Mouse (Mus musculus): ENCODE data around the gene Spire2. TPM values are rescaled to one million over a fixed set of nuclear protein-coding genes. Genes with fewer than 3 reads are reported as not detected.

Spire2 gene
- polyA plus RNA-seq, 1 experiment from 2014 or later: 5.4 TPM

DNA sequence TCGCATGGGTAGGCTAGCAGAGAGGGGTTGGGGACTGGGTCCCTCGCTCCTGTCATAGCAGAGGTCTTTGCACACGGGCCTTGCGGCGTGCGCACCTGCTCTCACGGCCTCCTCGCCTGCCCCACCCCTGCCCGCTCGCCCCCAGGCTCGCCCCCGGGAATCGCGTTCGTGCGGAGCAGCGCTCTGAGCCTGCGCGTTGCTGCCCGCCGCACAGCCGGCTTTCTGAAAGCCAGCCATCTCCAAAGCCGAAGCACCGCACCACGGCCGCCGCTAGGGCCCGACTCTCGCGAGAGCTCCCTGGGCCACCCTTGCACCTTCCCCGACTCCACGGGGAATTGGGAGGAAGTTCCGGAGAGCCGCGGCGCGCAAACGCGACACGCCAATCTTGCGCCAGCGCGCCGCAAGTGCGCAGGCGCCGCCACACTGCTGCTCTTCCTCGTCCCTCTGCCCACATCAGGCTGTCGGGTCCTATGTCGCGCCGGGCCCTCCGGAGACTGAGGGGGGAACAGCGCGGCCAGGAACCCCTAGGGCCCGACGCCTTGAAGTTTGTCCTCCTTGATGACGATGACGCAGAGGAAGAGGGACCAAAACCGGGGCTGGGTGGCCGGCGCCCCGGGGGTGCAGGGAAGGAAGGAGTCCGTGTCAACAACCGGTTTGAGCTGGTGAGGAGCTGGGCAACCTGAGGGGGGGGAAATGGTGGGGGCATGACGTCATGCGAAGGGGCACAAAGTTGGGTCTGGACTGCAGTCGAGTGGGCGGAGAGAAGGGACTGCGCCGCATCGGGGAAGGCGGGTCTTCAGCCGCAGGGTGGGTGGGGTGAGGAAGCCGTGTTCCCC, 41.1 kb downstream of the Spire2 start, which contains the start of gene Tcf25:
Gene Tcf25 (plus strand): TSS at position 351 of the 836 bp plus-strand sequence.
- Histone ChIP-seq H3K4me3 (ENCODE audit: low read length) (peak within 1 kb of the TSS; percentile 95), H3K27ac (ENCODE audit: low read length) (peak within 1 kb of the TSS; percentile 99), H3K4me1 (ENCODE audit: insufficient read depth, low read length) (peaks cover 10% of the 10 kb centered on the region), H3K9me3 (ENCODE audit: low read length) (no peaks in the 10 kb centered on the region), H3K27me3 (ENCODE audit: insufficient read depth, low read length) (no peaks in the 10 kb centered on the region), H3K36me3 (ENCODE audit: insufficient read depth, low read length) (0 out of 2 replicates have a peak, but pooled peaks cover 8% of the 10 kb centered on the region), H3K4me2 (replicated peaks; ENCODE audit: low read depth, low read length) (peak within 1 kb of the TSS; percentile 86), H3K9ac (replicated peaks; ENCODE audit: low read length) (peak within 1 kb of the TSS; percentile 96)
- peak; percentile 91 for ATAC-seq (ENCODE audit: low FRiP score, low TSS enrichment)
- under 1% methylated on average over 71 of the region's 75 CpGs for WGBS

DNA sequence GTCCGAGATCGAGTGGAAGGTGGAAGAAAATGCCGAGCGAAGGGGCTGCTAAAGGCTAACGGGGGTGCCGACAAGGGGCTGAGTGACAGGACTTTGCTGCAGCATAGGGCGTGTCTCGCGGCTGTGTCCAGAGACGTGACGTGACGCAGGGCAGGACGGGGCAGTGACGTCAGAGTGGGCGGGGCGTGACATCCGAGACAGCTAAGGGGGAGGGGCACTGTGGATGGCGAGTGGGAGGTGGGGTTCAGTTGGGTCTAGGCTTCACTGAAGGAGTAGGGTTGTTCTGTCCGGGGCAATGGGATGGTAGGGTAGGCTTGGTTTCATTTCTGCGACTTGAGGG, 41.7 kb downstream of the Spire2 start:
- peak overlapping the region; percentile 96 for H3K9ac ChIP-seq (replicated peaks; ENCODE audit: low read length)
- WGBS: 1% methylated on average over 20 of the region's 20 CpGs
- H3K27me3 ChIP-seq (ENCODE audit: insufficient read depth, low read length): no peaks in the 10 kb centered on the region

DNA sequence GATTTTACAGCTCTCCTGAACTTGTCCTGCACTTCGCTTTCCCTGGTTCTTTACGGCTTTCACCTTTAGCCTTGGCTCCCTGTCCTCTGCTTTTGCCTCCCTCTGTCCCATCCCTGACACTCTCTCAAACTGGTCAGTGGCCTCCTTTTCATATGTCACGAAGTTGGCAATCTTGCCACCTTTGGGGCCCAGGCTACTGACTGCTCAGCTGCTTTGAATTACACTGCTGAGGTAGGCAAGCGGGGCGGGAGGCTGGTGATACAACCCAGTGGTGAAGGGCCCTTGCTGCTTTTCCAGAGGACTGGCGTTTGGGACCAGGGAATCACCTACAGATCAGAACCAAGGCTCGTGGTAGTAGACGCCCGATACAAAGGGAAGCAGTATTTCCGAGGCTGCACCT, 43.2 kb downstream of the Spire2 start:
- H3K27ac ChIP-seq (ENCODE audit: low read length): no peak overlapping the region
- ATAC-seq (ENCODE audit: low FRiP score, low TSS enrichment): no peak
- H3K4me3 ChIP-seq (ENCODE audit: low read length): no peak overlapping the region
- H3K27me3 ChIP-seq (ENCODE audit: insufficient read depth, low read length): no peaks in the 10 kb centered on the region
- WGBS: 85% methylated on average over 10 of the region's 10 CpGs
- no peaks in the 10 kb centered on the region for H3K9me3 ChIP-seq (ENCODE audit: low read length)
- H3K4me2 ChIP-seq (replicated peaks; ENCODE audit: low read depth, low read length): no peak overlapping the region
- no peak overlapping the region for H3K9ac ChIP-seq (replicated peaks; ENCODE audit: low read length)
- H3K36me3 ChIP-seq (ENCODE audit: insufficient read depth, low read length): 0 out of 2 replicates have a peak, but pooled peaks cover 8% of the 10 kb centered on the region
- H3K4me1 ChIP-seq (ENCODE audit: insufficient read depth, low read length): peaks cover 10% of the 10 kb centered on the region

More for the DNA sequence above, 41.7 kb downstream of the Spire2 start:
- ATAC-seq (ENCODE audit: low FRiP score, low TSS enrichment): peak; percentile 80
- Histone ChIP-seq H3K27ac (ENCODE audit: low read length) (peak overlapping the region; percentile 99), H3K9me3 (ENCODE audit: low read length) (no peaks in the 10 kb centered on the region), H3K4me1 (ENCODE audit: insufficient read depth, low read length) (peaks cover 10% of the 10 kb centered on the region), H3K4me2 (replicated peaks; ENCODE audit: low read depth, low read length) (peak overlapping the region; percentile 86), H3K4me3 (ENCODE audit: low read length) (peak overlapping the region; percentile 95), H3K36me3 (ENCODE audit: insufficient read depth, low read length) (0 out of 2 replicates have a peak, but pooled peaks cover 8% of the 10 kb centered on the region)

DNA sequence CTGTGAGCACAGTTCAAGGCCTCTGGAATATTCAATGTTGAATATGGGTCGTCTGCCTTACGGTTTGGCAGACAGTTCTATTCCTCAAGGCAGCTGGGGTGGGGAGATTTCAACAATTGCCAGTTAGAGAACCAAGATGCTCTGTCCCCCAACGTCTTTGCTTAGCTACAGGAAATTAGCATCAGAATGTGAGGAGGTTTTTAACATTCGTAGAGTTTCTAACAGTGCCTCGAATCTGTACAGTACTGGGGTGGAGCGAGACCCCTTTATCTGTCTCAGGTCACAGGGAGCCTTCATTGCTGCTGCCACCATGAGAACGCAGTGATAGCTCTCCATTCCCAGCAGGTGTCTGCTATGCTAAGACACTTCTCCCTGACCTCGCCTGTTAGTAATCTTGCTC, 43.6 kb downstream of the Spire2 start:
- H3K4me2 ChIP-seq (replicated peaks; ENCODE audit: low read depth, low read length): no peak overlapping the region
- H3K27ac ChIP-seq (ENCODE audit: low read length): no peak overlapping the region
- no peaks in the 10 kb centered on the region for H3K27me3 ChIP-seq (ENCODE audit: insufficient read depth, low read length)
- H3K4me1 ChIP-seq (ENCODE audit: insufficient read depth, low read length): peaks cover 10% of the 10 kb centered on the region
- no peak overlapping the region for H3K4me3 ChIP-seq (ENCODE audit: low read length)
- no peaks in the 10 kb centered on the region for H3K9me3 ChIP-seq (ENCODE audit: low read length)
- no peak overlapping the region for H3K9ac ChIP-seq (replicated peaks; ENCODE audit: low read length)
- 0 out of 2 replicates have a peak, but pooled peaks cover 8% of the 10 kb centered on the region for H3K36me3 ChIP-seq (ENCODE audit: insufficient read depth, low read length)
- ATAC-seq (ENCODE audit: low FRiP score, low TSS enrichment): no peak
- 75% methylated on average over 8 of the region's 8 CpGs for WGBS

DNA sequence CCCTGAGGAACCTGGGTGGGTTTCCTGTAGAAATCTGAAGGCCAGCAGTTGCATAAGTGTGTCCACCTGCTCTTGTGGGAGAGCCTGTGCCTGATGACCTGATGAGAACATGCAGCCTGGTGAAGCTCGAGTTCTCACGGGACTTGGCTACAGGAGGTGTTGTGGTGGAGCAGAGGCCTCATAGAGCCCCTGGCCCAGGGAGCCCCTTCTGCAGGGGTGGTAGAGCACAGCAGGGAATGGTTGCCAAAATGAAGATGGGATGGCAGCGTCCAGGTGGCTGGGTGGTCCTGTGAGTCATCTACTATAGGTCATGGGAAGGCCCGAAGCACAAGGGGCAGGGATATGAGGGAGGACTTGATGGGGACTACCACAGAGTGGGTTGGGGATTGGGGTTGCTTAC, 49.2 kb downstream of the Spire2 start:
- Histone ChIP-seq H3K4me1 (ENCODE audit: insufficient read depth, low read length) (no peaks in the 10 kb centered on the region), H3K9ac (replicated peaks; ENCODE audit: low read length) (no peak overlapping the region), H3K9me3 (ENCODE audit: low read length) (no peaks in the 10 kb centered on the region), H3K4me2 (replicated peaks; ENCODE audit: low read depth, low read length) (no peak overlapping the region), H3K27ac (ENCODE audit: low read length) (no peak overlapping the region), H3K4me3 (ENCODE audit: low read length) (no peak overlapping the region), H3K27me3 (ENCODE audit: insufficient read depth, low read length) (no peaks in the 10 kb centered on the region), H3K36me3 (ENCODE audit: insufficient read depth, low read length) (peaks cover 45% of the 10 kb centered on the region)
- no peak for ATAC-seq (ENCODE audit: low FRiP score, low TSS enrichment)
- 93% methylated on average over 4 of the region's 4 CpGs for WGBS

DNA sequence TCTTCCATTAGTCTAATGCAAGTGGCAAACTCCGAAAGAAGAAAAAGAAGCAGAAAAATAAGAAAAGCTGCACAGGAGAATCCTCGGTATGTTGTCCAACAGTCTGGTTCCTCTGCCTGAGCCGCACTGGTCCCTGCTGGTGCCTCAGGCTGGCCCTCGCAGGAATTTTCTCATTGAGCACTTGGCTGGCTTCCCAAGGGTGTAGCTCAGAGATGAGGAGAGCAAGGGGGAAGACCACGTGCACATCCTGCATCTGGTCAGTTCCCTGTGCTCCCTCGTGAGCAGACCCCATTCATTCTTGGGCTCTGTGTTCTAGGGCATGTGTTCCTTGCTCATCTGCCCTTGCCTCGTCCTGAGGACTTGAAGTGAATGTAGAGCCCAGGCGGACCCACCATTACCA, 50.0 kb downstream of the Spire2 start:
- WGBS: 91% methylated on average over 8 of the region's 8 CpGs
- no peak overlapping the region for H3K9ac ChIP-seq (replicated peaks; ENCODE audit: low read length)
- H3K9me3 ChIP-seq (ENCODE audit: low read length): no peaks in the 10 kb centered on the region
- no peak overlapping the region for H3K4me2 ChIP-seq (replicated peaks; ENCODE audit: low read depth, low read length)
- H3K4me1 ChIP-seq (ENCODE audit: insufficient read depth, low read length): no peaks in the 10 kb centered on the region
- H3K36me3 ChIP-seq (ENCODE audit: insufficient read depth, low read length): peaks cover 46% of the 10 kb centered on the region
- H3K27ac ChIP-seq (ENCODE audit: low read length): no peak overlapping the region
- ATAC-seq (ENCODE audit: low FRiP score, low TSS enrichment): no peak
- no peak overlapping the region for H3K4me3 ChIP-seq (ENCODE audit: low read length)
- H3K27me3 ChIP-seq (ENCODE audit: insufficient read depth, low read length): no peaks in the 10 kb centered on the region

DNA sequence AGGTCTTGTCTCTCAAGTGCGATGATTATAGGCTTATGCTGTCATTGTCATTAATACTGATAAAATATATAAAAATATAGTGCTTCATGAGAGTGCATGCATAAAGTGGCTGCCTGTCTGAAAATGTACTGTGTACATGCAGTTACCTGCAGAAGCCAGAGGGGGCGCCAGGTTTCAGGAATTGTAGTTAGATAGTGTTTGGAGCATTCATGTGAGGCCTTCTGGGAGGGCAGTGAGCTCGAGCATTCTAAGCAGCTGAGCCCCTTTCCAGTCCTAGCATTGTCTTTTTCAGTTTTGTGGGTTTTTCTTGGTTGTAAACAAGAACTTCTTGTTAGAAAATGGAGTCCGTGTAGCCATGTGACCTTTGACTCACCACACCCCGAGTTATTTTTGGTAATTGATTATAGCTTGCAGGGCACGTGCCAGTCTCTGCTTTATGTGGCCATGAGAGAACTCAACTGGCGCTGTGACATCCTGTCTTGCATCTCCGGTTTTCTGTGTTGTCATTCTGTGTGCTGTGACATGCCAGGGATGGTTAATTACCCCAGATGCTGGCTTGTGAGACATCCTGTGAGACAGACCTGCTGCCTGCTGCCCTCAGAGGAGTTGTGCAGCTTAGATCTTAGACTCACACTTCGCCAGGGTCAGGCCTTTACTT, 52.5 kb downstream of the Spire2 start:
- ATAC-seq (ENCODE audit: low FRiP score, low TSS enrichment): no peak

DNA sequence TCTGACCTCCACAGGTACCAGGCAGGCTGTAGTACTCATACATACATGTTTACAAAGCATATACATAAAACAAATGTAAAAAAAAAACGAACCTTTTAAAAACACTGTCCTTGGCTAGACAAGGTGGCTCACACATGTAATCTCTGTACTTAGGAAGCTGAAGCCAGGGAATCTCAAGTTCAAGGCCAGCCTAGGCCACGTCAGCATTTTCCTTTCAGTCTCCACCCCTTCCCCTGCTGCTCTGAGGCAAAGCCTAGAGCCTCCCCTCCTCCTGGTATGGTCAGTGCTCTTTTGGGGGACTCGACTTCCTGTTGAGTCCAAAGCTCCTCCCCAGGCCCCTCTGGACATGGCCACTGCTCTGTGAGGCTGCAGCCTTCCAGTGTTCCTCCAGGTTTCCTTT, 54.5 kb downstream of the Spire2 start:
- WGBS: 71% methylated on average over 3 of the region's 3 CpGs

More for the DNA sequence above, 52.5 kb downstream of the Spire2 start:
- Histone ChIP-seq H3K4me1 (ENCODE audit: insufficient read depth, low read length) (no peaks in the 10 kb centered on the region), H3K36me3 (ENCODE audit: insufficient read depth, low read length) (peaks cover 67% of the 10 kb centered on the region), H3K27ac (ENCODE audit: low read length) (no peak overlapping the region), H3K4me3 (ENCODE audit: low read length) (no peak overlapping the region), H3K4me2 (replicated peaks; ENCODE audit: low read depth, low read length) (no peak overlapping the region), H3K27me3 (ENCODE audit: insufficient read depth, low read length) (no peaks in the 10 kb centered on the region), H3K9me3 (ENCODE audit: low read length) (no peaks in the 10 kb centered on the region), H3K9ac (replicated peaks; ENCODE audit: low read length) (no peak overlapping the region)
- WGBS: 70% methylated on average over 9 of the region's 9 CpGs

DNA sequence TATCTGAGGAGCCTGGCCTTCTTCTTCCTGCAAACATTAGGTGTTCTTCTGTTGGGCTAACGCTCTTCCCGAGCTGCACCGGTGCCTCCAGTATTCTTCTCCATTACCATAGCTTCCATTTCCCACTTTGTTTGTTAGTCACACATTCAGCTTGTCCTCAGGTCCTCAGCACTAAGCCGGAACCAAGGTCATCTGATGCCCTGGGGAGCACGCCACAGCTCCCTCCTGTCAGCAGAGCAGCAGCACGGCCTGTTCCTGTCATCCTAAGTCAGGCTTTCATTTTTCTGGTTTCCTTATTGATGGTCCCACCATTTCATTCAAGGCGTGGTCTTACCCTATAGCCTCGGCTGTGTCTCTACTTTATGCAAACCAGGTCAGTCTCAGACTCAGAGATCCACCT, 55.3 kb downstream of the Spire2 start:
- Histone ChIP-seq H3K9ac (replicated peaks; ENCODE audit: low read length) (no peak overlapping the region), H3K4me3 (ENCODE audit: low read length) (no peak overlapping the region), H3K9me3 (ENCODE audit: low read length) (no peaks in the 10 kb centered on the region), H3K27me3 (ENCODE audit: insufficient read depth, low read length) (no peaks in the 10 kb centered on the region), H3K36me3 (ENCODE audit: insufficient read depth, low read length) (peaks cover 80% of the 10 kb centered on the region), H3K4me2 (replicated peaks; ENCODE audit: low read depth, low read length) (no peak overlapping the region), H3K27ac (ENCODE audit: low read length) (no peak overlapping the region), H3K4me1 (ENCODE audit: insufficient read depth, low read length) (no peaks in the 10 kb centered on the region)
- WGBS: 91% methylated on average over 8 of the region's 8 CpGs
- ATAC-seq (ENCODE audit: low FRiP score, low TSS enrichment): no peak

More for the DNA sequence above, 54.5 kb downstream of the Spire2 start:
- no peaks in the 10 kb centered on the region for H3K4me1 ChIP-seq (ENCODE audit: insufficient read depth, low read length)
- H3K4me2 ChIP-seq (replicated peaks; ENCODE audit: low read depth, low read length): no peak overlapping the region
- H3K27me3 ChIP-seq (ENCODE audit: insufficient read depth, low read length): no peaks in the 10 kb centered on the region
- no peaks in the 10 kb centered on the region for H3K9me3 ChIP-seq (ENCODE audit: low read length)
- no peak for ATAC-seq (ENCODE audit: low FRiP score, low TSS enrichment)
- H3K4me3 ChIP-seq (ENCODE audit: low read length): no peak overlapping the region
- no peak overlapping the region for H3K27ac ChIP-seq (ENCODE audit: low read length)
- H3K9ac ChIP-seq (replicated peaks; ENCODE audit: low read length): no peak overlapping the region
- peaks cover 79% of the 10 kb centered on the region for H3K36me3 ChIP-seq (ENCODE audit: insufficient read depth, low read length)

DNA sequence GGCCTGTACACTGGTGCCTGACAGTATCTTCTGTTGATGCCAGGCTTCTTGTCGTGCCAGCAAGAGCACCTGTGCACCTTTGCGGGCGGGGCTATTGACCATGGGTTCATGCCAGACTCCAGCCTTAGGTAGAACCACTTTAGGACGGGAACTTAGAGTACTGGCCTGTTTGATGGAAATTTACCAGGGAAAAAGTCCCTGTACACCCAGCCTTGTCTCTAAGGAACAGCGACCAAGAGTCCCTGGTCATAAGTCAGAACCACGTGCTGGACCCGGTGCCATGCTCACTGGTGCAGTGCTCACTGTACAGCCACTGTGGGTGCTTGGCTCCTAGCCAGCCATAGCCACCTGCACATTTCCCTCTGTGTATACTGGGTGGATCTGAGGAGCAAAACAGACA, 56.5 kb downstream of the Spire2 start:
- no peak; the same call in 1 of the 2 replicates for ATAC-seq (ENCODE audit: low FRiP score, low TSS enrichment)

More for the DNA sequence above, 56.5 kb downstream of the Spire2 start:
- H3K4me1 ChIP-seq (ENCODE audit: insufficient read depth, low read length): no peaks in the 10 kb centered on the region
- no peaks in the 10 kb centered on the region for H3K9me3 ChIP-seq (ENCODE audit: low read length)
- H3K27ac ChIP-seq (ENCODE audit: low read length): no peak overlapping the region
- H3K9ac ChIP-seq (replicated peaks; ENCODE audit: low read length): no peak overlapping the region
- H3K4me2 ChIP-seq (replicated peaks; ENCODE audit: low read depth, low read length): no peak overlapping the region
- WGBS: 95% methylated on average over 7 of the region's 7 CpGs
- H3K36me3 ChIP-seq (ENCODE audit: insufficient read depth, low read length): peaks cover 79% of the 10 kb centered on the region
- H3K4me3 ChIP-seq (ENCODE audit: low read length): no peak overlapping the region
- H3K27me3 ChIP-seq (ENCODE audit: insufficient read depth, low read length): no peaks in the 10 kb centered on the region

Data from kidney, embryonic 16.5 days (tissue).